Mouse (Mus musculus) stomach, postnatal 0 days (tissue): Measurements from ENCODE around the gene BC004004. TPM values are rescaled to one million over a fixed set of nuclear protein-coding genes. Genes with fewer than 3 reads are reported as not detected.
A peak's percentile ranks its signal among the peaks of the same experiment; 100 is the strongest.
"Not testable (repeated sequence)": the region's sequence is repeated elsewhere in the genome, so short reads cannot be mapped to it uniquely, and the experiment has no call there.

Experiments used
- ATAC-seq: fragments of 200-750 bp; cut with Nextera tagmentation; 2 replicates; pipeline ENCODE4 v1.8.0; 2017; ENCODE audit not compliant: low FRiP score, low TSS enrichment
- DNase-seq: peaks from one replicate; pipeline ENCODE4 v3.0.0-alpha.2; 2016; ENCODE audit warnings: low spot score
- H3K27ac ChIP-seq: fragments of 300-500 bp; sonication (generic); replicated peaks from 2 replicates; pipeline ENCODE4 v1.5.1; 2014; ENCODE audit warnings: mild to moderate bottlenecking, control low read depth
- H3K27me3 ChIP-seq: fragments of 300-500 bp; sonication (generic); 2 replicates; pipeline ENCODE4 v1.6.1; 2014; ENCODE audit warnings: low read length; ENCODE audit not compliant: control insufficient read depth, insufficient read depth
- H3K36me3 ChIP-seq: fragments of 300-500 bp; sonication (generic); 2 replicates; pipeline ENCODE4 v1.6.1; 2014; ENCODE audit warnings: low read length, mixed read lengths; ENCODE audit not compliant: control insufficient read depth, insufficient read depth
- H3K4me1 ChIP-seq: fragments of 300-500 bp; sonication (generic); replicated peaks from 2 replicates; pipeline ENCODE4 v1.6.1; 2014; ENCODE audit warnings: antibody characterized with exemption; ENCODE audit not compliant: control insufficient read depth, insufficient read depth
- H3K4me2 ChIP-seq: fragments of 300-500 bp; sonication (generic); replicated peaks from 2 replicates; pipeline ENCODE4 v1.6.1; 2014; ENCODE audit warnings: low read depth, mild to moderate bottlenecking, control low read depth, moderate library complexity
- H3K4me3 ChIP-seq: fragments of 300-500 bp; sonication (generic); 2 replicates; pipeline ENCODE4 v1.5.1; 2014; ENCODE audit warnings: low read depth, low read length, control low read depth
- H3K9ac ChIP-seq: fragments of 300-500 bp; sonication (generic); 2 replicates; pipeline ENCODE4 v1.6.1; 2014; ENCODE audit warnings: mild to moderate bottlenecking, low read length, control low read depth, mixed read lengths
- H3K9me3 ChIP-seq: fragments of 300-500 bp; sonication (generic); 2 replicates; pipeline ENCODE4 v1.6.1; 2016; ENCODE audit warnings: low read length; ENCODE audit not compliant: control insufficient read depth
- CTCF ChIP-seq: IDR thresholded peaks from 2 replicates; pipeline ENCODE4 v1.5.1; 2016; ENCODE audit warnings: antibody characterized with exemption, low read depth, mild to moderate bottlenecking, moderate library complexity
- EP300 ChIP-seq: optimal IDR thresholded peaks from 2 replicates; pipeline ENCODE3; 2016; ENCODE audit warnings: antibody characterized with exemption
- WGBS: fragments of 180-500 bp; shearing (Covaris S2); extraction: QIAGEN DNeasy Blood & Tissue Kit; methylation state at CpG from one replicate; pipeline ENCODE4 v1.1.7; 2014; 5-methylcytosine and 5-hydroxymethylcytosine counted together
- polyA plus RNA-seq: library from polyadenylated mRNA; unstranded; fragments of >200 nt; fragmentation: Nextera tagmentation; extraction: Ambion mirVana; gene quantifications from 2 replicates; pipeline ENCODE4 v1.2.1, GENCODE M21; 2015

BC004004 gene
- polyA plus RNA-seq, 1 experiment from 2014 or later: 97.2 TPM

DNA sequence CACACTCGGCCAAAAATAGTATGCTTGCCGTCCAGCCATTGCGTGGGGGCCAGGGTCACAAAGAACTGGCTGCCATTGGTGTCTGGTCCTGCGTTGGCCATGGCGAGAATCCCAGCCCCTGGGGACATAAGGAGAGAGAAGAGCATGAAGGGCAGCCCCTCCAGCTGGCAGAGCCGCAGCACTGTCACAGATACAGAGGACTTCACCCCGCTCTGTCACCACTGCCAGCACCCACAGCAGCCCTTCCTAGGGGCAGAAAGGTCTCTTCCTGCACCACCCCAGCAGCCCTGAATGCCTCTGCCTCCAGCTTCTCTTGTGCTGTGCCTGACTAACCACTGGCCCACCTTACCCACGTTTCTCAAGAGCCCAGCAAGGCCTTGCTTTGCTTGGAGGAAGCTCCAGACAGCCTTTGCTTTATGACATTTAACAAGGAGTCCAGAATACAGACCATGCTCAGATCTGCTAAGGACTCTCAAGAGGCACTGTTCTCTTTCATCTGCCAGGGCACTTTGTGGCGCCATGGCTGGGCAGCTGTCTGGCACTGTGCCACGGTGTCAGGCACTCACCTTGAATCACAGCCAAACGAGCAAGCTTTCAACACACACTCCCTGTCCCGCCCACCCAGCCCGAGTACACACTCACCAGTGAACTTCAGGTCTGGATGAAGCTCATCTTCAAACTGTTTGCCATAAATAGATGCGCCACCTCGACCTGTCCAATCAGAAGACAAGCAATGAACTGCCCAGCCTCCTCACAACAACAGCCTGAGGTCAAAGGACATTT lies 16.8 kb upstream of the BC004004 start:
- no peaks in the 10 kb centered on the region for H3K27me3 ChIP-seq
- no peaks in the 10 kb centered on the region for H3K4me1 ChIP-seq
- DNase-seq (peak; percentile 86), ATAC-seq (peak; percentile 31; the same call in 1 of the 2 replicates)
- H3K9me3 ChIP-seq: no peaks in the 10 kb centered on the region
- TF ChIP-seq CTCF: no peak
- no peak for TF ChIP-seq EP300
- H3K36me3 ChIP-seq: peaks cover 9% of the 10 kb centered on the region; the same call in 1 of the 2 replicates
- H3K27ac ChIP-seq: peak overlapping the region; percentile 45; the same call in 1 of the 2 replicates
- no peak overlapping the region for H3K4me2 ChIP-seq
- WGBS: 64% methylated on average over 15 of the region's 15 CpGs
- no peak overlapping the region for H3K9ac ChIP-seq
- no peak overlapping the region for H3K4me3 ChIP-seq

DNA sequence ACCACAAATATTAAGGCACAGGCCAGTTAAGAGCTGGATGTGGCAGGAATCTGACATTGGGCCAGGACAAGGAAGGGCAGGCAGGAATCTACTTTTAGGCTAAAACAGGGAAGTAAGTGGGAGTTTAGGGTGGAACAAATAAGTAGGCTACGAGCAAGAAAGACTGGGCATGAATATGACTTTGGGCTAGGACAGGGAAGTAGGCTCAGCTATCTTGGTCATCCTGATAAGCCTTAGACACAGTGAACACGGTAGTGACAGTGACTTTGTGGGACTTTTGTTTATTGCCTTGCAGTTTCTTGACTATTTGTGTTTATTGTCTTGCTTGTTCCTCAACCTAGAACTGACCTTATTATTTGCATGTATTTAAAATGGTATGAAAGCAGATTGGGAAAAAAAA lies 15.4 kb upstream of the BC004004 start:
- no peak for DNase-seq
- ATAC-seq: no peak
- 83% methylated on average over 2 of the region's 2 CpGs for WGBS
- Histone ChIP-seq H3K4me2 (no peak overlapping the region), H3K4me1 (no peaks in the 10 kb centered on the region), H3K27ac (no peak overlapping the region), H3K9me3 (no peaks in the 10 kb centered on the region), H3K4me3 (no peak overlapping the region), H3K36me3 (peaks cover 9% of the 10 kb centered on the region; the same call in 1 of the 2 replicates), H3K27me3 (no peaks in the 10 kb centered on the region), H3K9ac (no peak overlapping the region)
- TF ChIP-seq EP300: no peak
- TF ChIP-seq CTCF: no peak

DNA sequence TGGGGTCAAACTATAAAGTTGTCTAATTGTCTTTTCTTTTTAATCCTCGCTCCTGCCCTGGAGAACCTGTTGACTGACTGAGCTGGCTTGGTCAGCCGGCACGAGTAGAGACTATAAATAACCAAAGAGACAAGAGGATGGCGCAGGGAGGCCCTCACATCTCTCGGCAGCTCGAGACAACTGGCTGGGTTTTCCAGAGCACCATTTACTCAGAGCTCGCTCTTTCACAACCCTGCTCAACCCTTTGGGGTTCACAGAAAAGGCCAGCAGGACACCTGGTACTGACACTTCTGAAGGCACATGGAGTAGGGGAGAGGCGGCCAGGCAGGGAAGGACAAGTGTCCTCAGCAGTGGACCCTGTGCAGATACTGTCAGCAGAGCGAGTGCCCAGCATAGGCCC lies 14.9 kb upstream of the BC004004 start:
- Histone ChIP-seq H3K27ac (no peak overlapping the region), H3K9ac (no peak overlapping the region), H3K36me3 (peaks cover 9% of the 10 kb centered on the region; the same call in 1 of the 2 replicates), H3K4me3 (no peak overlapping the region), H3K9me3 (no peaks in the 10 kb centered on the region), H3K27me3 (no peaks in the 10 kb centered on the region), H3K4me2 (no peak overlapping the region), H3K4me1 (no peaks in the 10 kb centered on the region)
- ATAC-seq (no peak), DNase-seq (no peak)
- no peak for TF ChIP-seq EP300
- TF ChIP-seq CTCF: no peak
- WGBS: 71% methylated on average over 9 of the region's 9 CpGs

DNA sequence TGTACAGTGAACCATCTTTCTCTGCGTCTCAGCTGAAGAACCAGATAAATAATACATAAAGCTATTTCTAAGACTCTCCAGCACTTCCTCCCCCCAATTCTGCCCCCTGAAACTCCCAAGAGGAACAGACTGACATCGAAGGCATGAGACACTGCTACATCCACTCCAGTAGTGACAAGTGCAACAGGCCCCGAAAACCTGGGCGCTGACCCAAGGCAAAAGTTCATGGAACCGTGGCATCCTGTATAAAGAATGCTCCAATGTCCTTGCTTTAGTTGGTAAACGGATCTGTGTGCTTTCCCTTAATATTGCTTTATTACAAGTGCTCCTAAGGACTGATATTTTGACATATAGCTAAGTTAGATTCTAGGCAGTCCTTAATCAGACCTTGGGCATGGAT lies 13.8 kb upstream of the BC004004 start:
- ATAC-seq, H3K9me3 ChIP-seq, DNase-seq, H3K36me3 ChIP-seq, H3K27me3 ChIP-seq, H3K4me3 ChIP-seq, H3K4me2 ChIP-seq, H3K9ac ChIP-seq, H3K27ac ChIP-seq, H3K4me1 ChIP-seq: not testable (repeated sequence)
- WGBS: 85% methylated on average over 6 of the region's 6 CpGs

DNA sequence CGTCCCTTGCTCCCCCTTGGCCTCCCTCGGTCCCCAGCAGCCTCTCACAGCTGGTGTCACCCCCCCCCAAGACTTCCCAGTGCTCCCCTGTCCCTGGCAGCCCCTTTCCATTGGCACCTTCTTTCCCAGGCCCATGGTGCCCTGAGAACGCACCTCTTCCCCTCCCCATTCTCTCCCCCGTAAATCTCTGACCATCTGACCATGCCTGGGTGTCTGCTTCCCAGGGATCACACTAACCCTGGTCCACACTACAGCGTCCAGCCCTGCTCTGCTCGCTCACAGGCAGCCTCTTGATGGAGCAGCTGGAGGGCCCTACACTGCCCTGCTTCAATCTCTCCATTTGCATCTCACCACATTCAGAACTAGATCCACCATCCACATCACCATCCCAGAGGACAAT lies 12.1 kb upstream of the BC004004 start:
- H3K9me3 ChIP-seq: no peaks in the 10 kb centered on the region
- 85% methylated on average over 6 of the region's 6 CpGs for WGBS
- H3K36me3 ChIP-seq: 0 out of 2 replicates have a peak, but pooled peaks cover 11% of the 10 kb centered on the region
- no peak overlapping the region for H3K27ac ChIP-seq
- no peak overlapping the region for H3K9ac ChIP-seq
- no peaks in the 10 kb centered on the region for H3K27me3 ChIP-seq
- TF ChIP-seq EP300 (no peak), CTCF (no peak)
- H3K4me3 ChIP-seq: no peak overlapping the region
- H3K4me2 ChIP-seq: no peak overlapping the region
- DNase-seq (no peak), ATAC-seq (no peak)
- H3K4me1 ChIP-seq: no peaks in the 10 kb centered on the region

DNA sequence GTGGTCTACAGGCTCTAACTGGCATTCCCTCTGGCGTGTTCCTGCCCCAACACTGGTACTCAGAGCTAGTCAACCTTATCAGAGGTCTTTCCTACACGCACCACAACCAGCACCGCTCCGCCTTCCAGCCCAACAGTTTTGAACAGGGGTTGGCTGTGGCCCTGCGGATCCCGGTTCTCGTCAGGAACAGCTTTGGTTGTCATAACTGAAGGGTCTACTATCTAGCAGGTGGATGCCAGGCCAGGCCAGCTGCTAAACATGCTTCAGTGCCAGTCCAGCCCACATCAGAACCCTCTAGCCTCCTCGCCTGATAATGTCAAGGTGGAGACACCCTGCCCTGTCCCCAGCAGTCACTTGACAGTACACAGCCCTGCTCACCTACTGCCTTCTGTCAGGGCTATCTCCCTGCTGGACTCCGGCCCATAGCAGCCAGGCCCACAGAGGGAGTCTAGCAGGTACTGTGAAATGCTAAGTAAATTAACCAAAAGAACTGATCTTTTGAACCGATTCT lies 11.5 kb upstream of the BC004004 start:
- no peak overlapping the region for H3K4me3 ChIP-seq
- no peaks in the 10 kb centered on the region for H3K9me3 ChIP-seq
- no peak for TF ChIP-seq CTCF
- no peak for TF ChIP-seq EP300
- H3K4me1 ChIP-seq: no peaks in the 10 kb centered on the region
- H3K36me3 ChIP-seq: 0 out of 2 replicates have a peak, but pooled peaks cover 11% of the 10 kb centered on the region
- no peaks in the 10 kb centered on the region for H3K27me3 ChIP-seq
- no peak overlapping the region for H3K9ac ChIP-seq
- H3K4me2 ChIP-seq: no peak overlapping the region
- ATAC-seq (no peak), DNase-seq (no peak)
- WGBS: 82% methylated on average over 10 of the region's 10 CpGs
- peak overlapping the region; percentile 35; the same call in 1 of the 2 replicates for H3K27ac ChIP-seq
